Mouse (Mus musculus) neural tube, embryonic 12.5 days (tissue): ENCODE data around the gene Dnali1. TPM values are rescaled to one million over a fixed set of nuclear protein-coding genes. Genes with fewer than 3 reads are reported as not detected.

Experiments used
- ATAC-seq: fragments of 200-750 bp; cut with Nextera tagmentation; 2 replicates; pipeline ENCODE4 v1.8.0; 2017; ENCODE audit warnings: low read depth, mild to moderate bottlenecking, moderate TSS enrichment, moderate library complexity; ENCODE audit not compliant: low FRiP score
- H3K27ac ChIP-seq: fragments of 300-500 bp; sonication (generic); 2 replicates; pipeline ENCODE4 v1.5.1; 2016
- H3K27me3 ChIP-seq: fragments of 300-500 bp; sonication (generic); replicated peaks from 2 replicates; pipeline ENCODE4 v1.6.1; 2016; ENCODE audit warnings: mild to moderate bottlenecking
- H3K36me3 ChIP-seq: fragments of 300-500 bp; sonication (generic); 2 replicates; pipeline ENCODE4 v1.6.1; 2016; ENCODE audit warnings: mild to moderate bottlenecking
- H3K4me1 ChIP-seq: fragments of 300-500 bp; sonication (generic); 2 replicates; pipeline ENCODE4 v1.6.1; 2016
- H3K4me2 ChIP-seq: fragments of 300-500 bp; sonication (generic); replicated peaks from 2 replicates; pipeline ENCODE4 v1.6.1; 2016; ENCODE audit warnings: mild to moderate bottlenecking
- H3K4me3 ChIP-seq: fragments of 300-500 bp; sonication (generic); 2 replicates; pipeline ENCODE4 v1.5.1; 2016
- H3K9ac ChIP-seq: fragments of 300-500 bp; sonication (generic); 2 replicates; pipeline ENCODE4 v1.6.1; 2016; ENCODE audit warnings: mild to moderate bottlenecking
- H3K9me3 ChIP-seq: fragments of 300-500 bp; sonication (generic); 2 replicates; pipeline ENCODE4 v1.6.1; 2016; ENCODE audit warnings: mild to moderate bottlenecking
- WGBS: fragments of 180-500 bp; shearing (Covaris S2); methylation state at CpG from one replicate; pipeline ENCODE4 v1.1.7; 2016; 5-methylcytosine and 5-hydroxymethylcytosine counted together
- polyA plus RNA-seq: library from polyadenylated mRNA; unstranded; fragments of >200 nt; fragmentation: Nextera tagmentation; extraction: Ambion mirVana; gene quantifications from 2 replicates; pipeline ENCODE4 v1.2.1, GENCODE M21; 2016

The Dnali1 gene
- polyA plus RNA-seq, 1 experiment from 2014 or later, result 0.34 TPM

GRCm38 (mm10) chr4:125078698-125079097 is 13.2 kb upstream of the Dnali1 start:
- H3K9ac ChIP-seq, result no peak overlapping the region
- no peak overlapping the region for H3K27ac ChIP-seq
- 90% methylated on average over 2 of the region's 2 CpGs for WGBS
- H3K4me1 ChIP-seq, result no peaks in the 10 kb centered on the region
- no peaks in the 10 kb centered on the region for H3K9me3 ChIP-seq
- H3K4me2 ChIP-seq, result no peak overlapping the region
- H3K4me3 ChIP-seq, result no peak overlapping the region
- no peak for ATAC-seq
- no peaks in the 10 kb centered on the region for H3K27me3 ChIP-seq
- peaks cover 33% of the 10 kb centered on the region for H3K36me3 ChIP-seq

GRCm38 (mm10) chr4:125077700-125078099 is 12.2 kb upstream of the Dnali1 start:
- peaks cover 43% of the 10 kb centered on the region for H3K36me3 ChIP-seq
- H3K9me3 ChIP-seq, result no peaks in the 10 kb centered on the region
- no peak overlapping the region for H3K27ac ChIP-seq
- no peak for ATAC-seq
- H3K4me1 ChIP-seq, result no peaks in the 10 kb centered on the region
- H3K4me2 ChIP-seq, result no peak overlapping the region
- 93% methylated on average over 2 of the region's 2 CpGs for WGBS
- H3K27me3 ChIP-seq, result no peaks in the 10 kb centered on the region
- no peak overlapping the region for H3K4me3 ChIP-seq
- H3K9ac ChIP-seq, result no peak overlapping the region

GRCm38 (mm10) chr4:125066490-125067370 is 1.2 kb upstream of the Dnali1 start, which contains the start of gene Snip1:
Gene Snip1 (plus strand): TSS chr4:125066672.
- Histone ChIP-seq H3K9me3 (no peaks in the 10 kb centered on the region), H3K27ac (no peak within 1 kb of the TSS), H3K4me1 (peaks cover 17% of the 10 kb centered on the region), H3K36me3 (peaks cover 35% of the 10 kb centered on the region), H3K4me3 (peak within 1 kb of the TSS; percentile 95), H3K4me2 (peak within 1 kb of the TSS; percentile 91), H3K9ac (peak within 1 kb of the TSS; percentile 90), H3K27me3 (no peaks in the 10 kb centered on the region)
- WGBS, result under 1% methylated on average over 78 of the region's 78 CpGs
- peak; percentile 93 for ATAC-seq

- WGBS, result 74% methylated on average over 8 of the region's 8 CpGs
- peaks cover 17% of the 10 kb centered on the region for H3K4me1 ChIP-seq
Measured at GRCm38 (mm10) chr4:125063829-125064228, 1.7 kb downstream of the Dnali1 start.

GRCm38 (mm10) chr4:125059025-125059424 is 6.5 kb downstream of the Dnali1 start:
- no peaks in the 10 kb centered on the region for H3K9me3 ChIP-seq
- peaks cover 25% of the 10 kb centered on the region for H3K36me3 ChIP-seq
- no peak overlapping the region for H3K9ac ChIP-seq
- WGBS, result 3% methylated on average over 8 of the region's 8 CpGs
- no peak overlapping the region for H3K27ac ChIP-seq
- no peaks in the 10 kb centered on the region for H3K4me1 ChIP-seq
- no peak overlapping the region for H3K4me3 ChIP-seq
- H3K27me3 ChIP-seq, result no peaks in the 10 kb centered on the region
- ATAC-seq, result peak; percentile 74; the same call in 1 of the 2 replicates
- H3K4me2 ChIP-seq, result peak overlapping the region; percentile 44

More at GRCm38 (mm10) chr4:125063829-125064228, 1.7 kb downstream of the Dnali1 start:
- Histone ChIP-seq H3K36me3 (peaks cover 9% of the 10 kb centered on the region; the same call in 1 of the 2 replicates), H3K27ac (no peak overlapping the region), H3K9ac (no peak overlapping the region), H3K4me3 (no peak overlapping the region), H3K4me2 (no peak overlapping the region), H3K9me3 (no peaks in the 10 kb centered on the region), H3K27me3 (no peaks in the 10 kb centered on the region)
- no peak for ATAC-seq

GRCm38 (mm10) chr4:125058033-125058432 is 7.5 kb downstream of the Dnali1 start:
- Histone ChIP-seq H3K4me2 (no peak overlapping the region), H3K27me3 (no peaks in the 10 kb centered on the region), H3K9ac (no peak overlapping the region), H3K4me3 (no peak overlapping the region), H3K9me3 (no peaks in the 10 kb centered on the region), H3K27ac (no peak overlapping the region), H3K4me1 (no peaks in the 10 kb centered on the region), H3K36me3 (peaks cover 35% of the 10 kb centered on the region)
- WGBS, result 47% methylated on average over 5 of the region's 5 CpGs
- ATAC-seq, result no peak

GRCm38 (mm10) chr4:125057273-125057672 is 8.2 kb downstream of the Dnali1 start:
- Histone ChIP-seq H3K4me2 (no peak overlapping the region), H3K9me3 (no peaks in the 10 kb centered on the region), H3K9ac (no peak overlapping the region), H3K27me3 (no peaks in the 10 kb centered on the region), H3K4me1 (no peaks in the 10 kb centered on the region), H3K27ac (no peak overlapping the region), H3K4me3 (no peak overlapping the region), H3K36me3 (peaks cover 41% of the 10 kb centered on the region)
- ATAC-seq, result no peak
- 60% methylated on average over 3 of the region's 3 CpGs for WGBS

- no peak for ATAC-seq
- peaks cover 48% of the 10 kb centered on the region for H3K36me3 ChIP-seq
Measured at GRCm38 (mm10) chr4:125056476-125056875, 9.0 kb downstream of the Dnali1 start.

GRCm38 (mm10) chr4:125055385-125055784 is 10.1 kb downstream of the Dnali1 start:
- H3K27me3 ChIP-seq, result no peaks in the 10 kb centered on the region
- WGBS, result 91% methylated on average over 9 of the region's 9 CpGs
- no peaks in the 10 kb centered on the region for H3K9me3 ChIP-seq
- H3K27ac ChIP-seq, result no peak overlapping the region
- H3K4me1 ChIP-seq, result no peaks in the 10 kb centered on the region
- no peak overlapping the region for H3K4me2 ChIP-seq
- ATAC-seq, result no peak
- no peak overlapping the region for H3K4me3 ChIP-seq
- H3K9ac ChIP-seq, result no peak overlapping the region
- H3K36me3 ChIP-seq, result peaks cover 58% of the 10 kb centered on the region

More at GRCm38 (mm10) chr4:125056476-125056875, 9.0 kb downstream of the Dnali1 start:
- WGBS, result 81% methylated on average over 4 of the region's 4 CpGs
- H3K4me3 ChIP-seq, result no peak overlapping the region
- H3K9ac ChIP-seq, result no peak overlapping the region
- H3K4me1 ChIP-seq, result no peaks in the 10 kb centered on the region
- H3K27ac ChIP-seq, result no peak overlapping the region
- H3K27me3 ChIP-seq, result no peaks in the 10 kb centered on the region
- H3K9me3 ChIP-seq, result no peaks in the 10 kb centered on the region
- H3K4me2 ChIP-seq, result no peak overlapping the region

GRCm38 (mm10) chr4:125044454-125044853 is 21.0 kb downstream of the Dnali1 start:
- Histone ChIP-seq H3K36me3 (peaks cover 89% of the 10 kb centered on the region), H3K9ac (no peak overlapping the region), H3K9me3 (no peaks in the 10 kb centered on the region), H3K27me3 (no peaks in the 10 kb centered on the region), H3K4me3 (no peak overlapping the region), H3K27ac (no peak overlapping the region), H3K4me1 (no peaks in the 10 kb centered on the region), H3K4me2 (no peak overlapping the region)
- WGBS, result 91% methylated on average over 7 of the region's 7 CpGs
- ATAC-seq, result no peak

- Histone ChIP-seq H3K9ac (no peak overlapping the region), H3K4me2 (no peak overlapping the region), H3K4me3 (no peak overlapping the region), H3K36me3 (peaks cover 36% of the 10 kb centered on the region), H3K4me1 (peaks cover 14% of the 10 kb centered on the region), H3K27ac (no peak overlapping the region), H3K9me3 (no peaks in the 10 kb centered on the region), H3K27me3 (no peaks in the 10 kb centered on the region)
- 93% methylated on average over 4 of the region's 4 CpGs for WGBS
- ATAC-seq, result no peak
Measured at GRCm38 (mm10) chr4:125034341-125034740, 31.2 kb downstream of the Dnali1 start.

GRCm38 (mm10) chr4:125029891-125030614 is 35.5 kb downstream of the Dnali1 start:
- WGBS, result under 1% methylated on average over 50 of the region's 50 CpGs
- H3K36me3 ChIP-seq, result peaks cover 8% of the 10 kb centered on the region
- no peaks in the 10 kb centered on the region for H3K9me3 ChIP-seq
- ATAC-seq, result peak; percentile 98
- H3K27me3 ChIP-seq, result no peaks in the 10 kb centered on the region
- peak overlapping the region; percentile 90 for H3K4me3 ChIP-seq
- peak overlapping the region; percentile 95 for H3K4me2 ChIP-seq
- no peak overlapping the region for H3K27ac ChIP-seq
- peaks cover 14% of the 10 kb centered on the region for H3K4me1 ChIP-seq
- H3K9ac ChIP-seq, result peak overlapping the region; percentile 86
